Mouse (Mus musculus): ENCODE data around the gene Amh. TPM values are rescaled to one million over a fixed set of nuclear protein-coding genes. Genes with fewer than 3 reads are reported as not detected.

Amh gene
- polyA plus RNA-seq, 1 experiment = not detected

- TF ChIP-seq POLR2A (IDR thresholded peaks at IDR 0.05; ENCODE audit: insufficient read depth, low read length) (no peak), EP300 (IDR thresholded peaks at IDR 0.05; ENCODE audit: insufficient read depth, low read depth, low read length) (no peak), CTCF (IDR thresholded peaks at IDR 0.05; ENCODE audit: low read depth, low read length) (no peak)
- H3K9ac ChIP-seq (ENCODE audit: low read depth, poor library complexity, severe bottlenecking) = no peak overlapping the region
Measured at GRCm38 (mm10) chr10:80819406-80819805, 14.4 kb downstream of the Amh start.

DNA sequence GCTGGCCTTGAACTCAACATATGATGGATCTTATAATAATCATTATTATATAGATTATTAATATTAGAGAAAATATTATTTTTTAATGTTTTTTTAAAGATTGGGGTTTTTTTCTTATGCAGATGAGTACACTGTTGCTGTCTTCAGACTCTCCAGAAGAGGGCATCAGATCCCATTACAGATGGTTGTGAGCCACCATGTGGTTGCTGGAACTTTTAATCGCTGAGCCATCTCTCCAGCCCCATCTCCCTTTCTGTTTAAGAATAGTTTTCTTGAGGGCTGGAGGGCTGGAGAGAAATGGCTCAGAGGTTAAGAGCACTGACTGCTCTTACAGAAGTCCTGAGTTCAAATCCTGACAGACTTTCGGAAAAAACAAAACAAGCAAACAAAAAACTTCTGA is 16.9 kb downstream of the Amh start:
- TF ChIP-seq POLR2A (IDR thresholded peaks at IDR 0.05; ENCODE audit: insufficient read depth, low read length) = no peak
- TF ChIP-seq CTCF (IDR thresholded peaks at IDR 0.05; ENCODE audit: low read depth, low read length) = no peak
- no peak for TF ChIP-seq EP300 (IDR thresholded peaks at IDR 0.05; ENCODE audit: insufficient read depth, low read depth, low read length)
- Histone ChIP-seq H3K27ac (ENCODE audit: insufficient read depth, low read length) (no peak overlapping the region), H3K27me3 (ENCODE audit: control insufficient read depth, insufficient read depth, low read length, poor library complexity, severe bottlenecking) (no peaks in the 10 kb centered on the region)

More at GRCm38 (mm10) chr10:80819406-80819805, 14.4 kb downstream of the Amh start:
- H3K27ac ChIP-seq (ENCODE audit: insufficient read depth, low read length) = no peak overlapping the region
- no peak overlapping the region for H3K4me3 ChIP-seq (ENCODE audit: low read depth, low read length)
- H3K36me3 ChIP-seq (ENCODE audit: control insufficient read depth, insufficient read depth, low read length, poor library complexity, severe bottlenecking) = no peaks in the 10 kb centered on the region
- no peaks in the 10 kb centered on the region for H3K27me3 ChIP-seq (ENCODE audit: control insufficient read depth, insufficient read depth, low read length, poor library complexity, severe bottlenecking)
- no peaks in the 10 kb centered on the region for H3K4me1 ChIP-seq (ENCODE audit: control insufficient read depth, insufficient read depth, low read length)
- H3K9me3 ChIP-seq (replicated peaks; ENCODE audit: control insufficient read depth, insufficient read depth, low read length, poor library complexity, severe bottlenecking) = no peaks in the 10 kb centered on the region

GRCm38 (mm10) chr10:80822528-80822927 is 17.5 kb downstream of the Amh start:
- TF ChIP-seq POLR2A (IDR thresholded peaks at IDR 0.05; ENCODE audit: insufficient read depth, low read length) (no peak), EP300 (IDR thresholded peaks at IDR 0.05; ENCODE audit: insufficient read depth, low read depth, low read length) (no peak), CTCF (IDR thresholded peaks at IDR 0.05; ENCODE audit: low read depth, low read length) (no peak)
- Histone ChIP-seq H3K27ac (ENCODE audit: insufficient read depth, low read length) (no peak overlapping the region), H3K4me3 (ENCODE audit: low read depth, low read length) (no peak overlapping the region), H3K36me3 (ENCODE audit: control insufficient read depth, insufficient read depth, low read length, poor library complexity, severe bottlenecking) (no peaks in the 10 kb centered on the region), H3K4me1 (ENCODE audit: control insufficient read depth, insufficient read depth, low read length) (no peaks in the 10 kb centered on the region), H3K9me3 (replicated peaks; ENCODE audit: control insufficient read depth, insufficient read depth, low read length, poor library complexity, severe bottlenecking) (no peaks in the 10 kb centered on the region), H3K9ac (ENCODE audit: low read depth, poor library complexity, severe bottlenecking) (no peak overlapping the region), H3K27me3 (ENCODE audit: control insufficient read depth, insufficient read depth, low read length, poor library complexity, severe bottlenecking) (no peaks in the 10 kb centered on the region)

More for the DNA sequence above, 16.9 kb downstream of the Amh start:
- H3K4me1 ChIP-seq (ENCODE audit: control insufficient read depth, insufficient read depth, low read length) = no peaks in the 10 kb centered on the region
- H3K9ac ChIP-seq (ENCODE audit: low read depth, poor library complexity, severe bottlenecking) = no peak overlapping the region
- H3K4me3 ChIP-seq (ENCODE audit: low read depth, low read length) = no peak overlapping the region
- no peaks in the 10 kb centered on the region for H3K9me3 ChIP-seq (replicated peaks; ENCODE audit: control insufficient read depth, insufficient read depth, low read length, poor library complexity, severe bottlenecking)
- no peaks in the 10 kb centered on the region for H3K36me3 ChIP-seq (ENCODE audit: control insufficient read depth, insufficient read depth, low read length, poor library complexity, severe bottlenecking)

- Histone ChIP-seq H3K27me3 (ENCODE audit: control insufficient read depth, insufficient read depth, low read length, poor library complexity, severe bottlenecking) (no peaks in the 10 kb centered on the region), H3K27ac (ENCODE audit: insufficient read depth, low read length) (no peak overlapping the region)
- no peak for TF ChIP-seq EP300 (IDR thresholded peaks at IDR 0.05; ENCODE audit: insufficient read depth, low read depth, low read length)
- no peak for TF ChIP-seq POLR2A (IDR thresholded peaks at IDR 0.05; ENCODE audit: insufficient read depth, low read length)
- TF ChIP-seq CTCF (IDR thresholded peaks at IDR 0.05; ENCODE audit: low read depth, low read length) = no peak
Measured at GRCm38 (mm10) chr10:80823316-80823715, 18.3 kb downstream of the Amh start.

DNA sequence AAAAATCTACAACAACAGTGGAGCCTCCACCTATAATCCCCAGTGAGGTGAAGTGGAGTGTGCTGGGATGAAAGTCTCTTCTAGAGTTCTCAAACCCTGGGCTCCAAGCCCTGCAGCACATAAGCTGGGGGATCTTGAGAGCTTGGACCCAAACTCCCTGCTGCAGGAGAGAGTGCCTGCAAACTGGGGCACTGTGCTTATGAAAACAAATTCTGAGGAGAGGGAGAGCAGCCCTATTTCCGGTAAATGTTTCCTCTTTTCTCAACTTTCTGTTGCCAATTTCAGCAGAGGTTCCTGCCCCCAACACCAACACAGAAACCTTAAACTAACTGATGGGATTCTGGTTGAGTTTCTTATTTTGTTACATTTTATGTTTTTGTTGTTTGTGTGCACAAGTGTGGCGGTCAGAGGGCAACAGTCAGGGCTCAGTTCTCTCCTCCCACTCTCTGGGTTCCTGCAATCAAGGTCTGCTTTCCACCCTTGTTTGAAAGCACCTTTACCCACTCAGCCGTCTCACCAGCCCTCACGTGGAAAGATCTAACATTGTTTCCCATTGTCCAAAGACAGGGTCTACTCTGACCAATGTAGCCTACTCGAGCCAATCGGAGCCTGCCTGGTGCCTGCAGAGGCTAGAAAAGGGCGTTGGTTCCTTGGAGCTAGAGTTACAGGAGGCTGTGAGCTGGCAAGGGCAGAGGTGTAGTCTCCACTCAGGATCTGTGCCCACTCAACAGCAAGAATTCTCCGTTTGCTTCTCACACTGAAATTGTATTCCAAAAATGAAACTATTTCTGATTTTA is 19.0 kb downstream of the Amh start:
- no peaks in the 10 kb centered on the region for H3K27me3 ChIP-seq (ENCODE audit: control insufficient read depth, insufficient read depth, low read length, poor library complexity, severe bottlenecking)
- H3K36me3 ChIP-seq (ENCODE audit: control insufficient read depth, insufficient read depth, low read length, poor library complexity, severe bottlenecking) = peaks cover 3% of the 10 kb centered on the region
- H3K9me3 ChIP-seq (replicated peaks; ENCODE audit: control insufficient read depth, insufficient read depth, low read length, poor library complexity, severe bottlenecking) = no peaks in the 10 kb centered on the region
- peak overlapping the region; percentile 30 for H3K9ac ChIP-seq (ENCODE audit: low read depth, poor library complexity, severe bottlenecking)
- 0 out of 2 replicates have a peak overlapping the region, but pooled peaks have one; percentile 0 for H3K27ac ChIP-seq (ENCODE audit: insufficient read depth, low read length)
- TF ChIP-seq POLR2A (IDR thresholded peaks at IDR 0.05; ENCODE audit: insufficient read depth, low read length) (no peak), EP300 (IDR thresholded peaks at IDR 0.05; ENCODE audit: insufficient read depth, low read depth, low read length) (no peak), CTCF (IDR thresholded peaks at IDR 0.05; ENCODE audit: low read depth, low read length) (no peak)
- H3K4me3 ChIP-seq (ENCODE audit: low read depth, low read length) = no peak overlapping the region
- no peaks in the 10 kb centered on the region for H3K4me1 ChIP-seq (ENCODE audit: control insufficient read depth, insufficient read depth, low read length)

More at GRCm38 (mm10) chr10:80823316-80823715, 18.3 kb downstream of the Amh start:
- Histone ChIP-seq H3K4me3 (ENCODE audit: low read depth, low read length) (no peak overlapping the region), H3K36me3 (ENCODE audit: control insufficient read depth, insufficient read depth, low read length, poor library complexity, severe bottlenecking) (peaks cover under 1% of the 10 kb centered on the region; the same call in 1 of the 2 replicates), H3K9me3 (replicated peaks; ENCODE audit: control insufficient read depth, insufficient read depth, low read length, poor library complexity, severe bottlenecking) (no peaks in the 10 kb centered on the region), H3K4me1 (ENCODE audit: control insufficient read depth, insufficient read depth, low read length) (no peaks in the 10 kb centered on the region), H3K9ac (ENCODE audit: low read depth, poor library complexity, severe bottlenecking) (no peak overlapping the region)

DNA sequence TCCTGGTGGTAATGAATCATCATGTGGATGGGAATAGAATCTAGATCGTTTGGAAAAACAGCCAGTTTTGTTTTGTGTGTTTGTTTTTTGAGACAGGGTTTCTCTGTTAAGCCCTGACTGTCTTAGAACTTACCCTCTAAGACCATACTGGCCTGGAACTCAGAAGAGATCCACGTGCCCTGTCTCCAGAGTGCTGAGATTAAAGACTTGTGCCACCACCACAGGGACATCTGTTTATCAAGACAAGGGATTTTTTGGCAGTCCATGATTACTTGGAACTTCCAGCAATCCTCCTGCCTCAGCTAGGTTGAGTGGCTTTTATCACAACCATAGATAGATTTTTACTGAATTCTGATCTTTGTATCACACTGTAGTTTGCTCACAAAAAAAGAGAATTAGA is 19.8 kb downstream of the Amh start:
- no peak for TF ChIP-seq POLR2A (IDR thresholded peaks at IDR 0.05; ENCODE audit: insufficient read depth, low read length)
- TF ChIP-seq EP300 (IDR thresholded peaks at IDR 0.05; ENCODE audit: insufficient read depth, low read depth, low read length) = no peak
- TF ChIP-seq CTCF (IDR thresholded peaks at IDR 0.05; ENCODE audit: low read depth, low read length) = no peak
- H3K4me3 ChIP-seq (ENCODE audit: low read depth, low read length) = no peak overlapping the region
- peaks cover 3% of the 10 kb centered on the region for H3K36me3 ChIP-seq (ENCODE audit: control insufficient read depth, insufficient read depth, low read length, poor library complexity, severe bottlenecking)

More for the DNA sequence above, 19.8 kb downstream of the Amh start:
- Histone ChIP-seq H3K9me3 (replicated peaks; ENCODE audit: control insufficient read depth, insufficient read depth, low read length, poor library complexity, severe bottlenecking) (no peaks in the 10 kb centered on the region), H3K4me1 (ENCODE audit: control insufficient read depth, insufficient read depth, low read length) (no peaks in the 10 kb centered on the region), H3K27ac (ENCODE audit: insufficient read depth, low read length) (no peak overlapping the region), H3K9ac (ENCODE audit: low read depth, poor library complexity, severe bottlenecking) (no peak overlapping the region), H3K27me3 (ENCODE audit: control insufficient read depth, insufficient read depth, low read length, poor library complexity, severe bottlenecking) (no peaks in the 10 kb centered on the region)

Measured in ES-Bruce4 (cell line).